In the genomic region with DNA sequence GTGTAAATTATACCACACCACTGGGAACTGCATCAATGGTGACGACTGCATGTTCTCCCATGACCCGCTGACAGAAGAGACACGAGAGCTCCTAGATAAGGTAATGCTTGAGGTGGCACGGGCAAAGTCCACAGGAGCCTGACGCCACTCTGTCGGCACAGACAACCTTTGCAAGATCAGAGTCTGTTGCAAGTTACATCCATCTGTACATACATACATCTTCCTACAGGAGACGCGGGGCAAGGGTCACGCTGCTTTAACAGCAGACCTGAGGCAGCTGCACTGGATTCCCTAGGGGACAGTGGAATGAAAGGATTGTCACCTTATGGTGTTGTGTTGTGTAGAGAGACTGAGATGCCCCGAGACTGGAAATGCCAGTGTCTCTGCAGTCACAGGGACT, we compare ENCODE assay signal across 15 mouse cellular contexts. TPM values are rescaled to one million over a fixed set of nuclear protein-coding genes. Genes with fewer than 3 reads are reported as not detected.
A peak's percentile ranks its signal among the peaks of the same experiment; 100 is the strongest.
DNase-seq lines count a peak whose midpoint lies in the region; ATAC-seq and TF ChIP-seq lines count a peak whose summit lies in the region.
"Had no signal": no experiment of that assay in that cellular context is flagged by ENCODE, and none has a peak within 500 bp of the region (broad histone marks: within the 10 kb centered on the region; RNA-seq: fewer than 3 reads in every experiment).

No protein-coding gene starts in this region.

- H3K9ac ChIP-seq in forebrain, embryonic 12.5 days, result no peak overlapping the region
- H3K9ac ChIP-seq in forebrain, postnatal 0 days, result no peak overlapping the region
- no peak overlapping the region for H3K9ac ChIP-seq in liver, embryonic 12.5 days
- no peak overlapping the region for H3K9ac ChIP-seq in liver, postnatal 0 days (replicated peaks)
- no peak overlapping the region for H3K9ac ChIP-seq in midbrain, embryonic 14.5 days (replicated peaks; ENCODE audit: low read length)
- H3K9ac ChIP-seq: hindbrain, embryonic 13.5 days; midbrain, embryonic 12.5 days had no signal

- H3K4me3 ChIP-seq in forebrain, embryonic 12.5 days (replicated peaks), result no peak overlapping the region
- H3K4me3 ChIP-seq in forebrain, postnatal 0 days (ENCODE audit: low read depth, low read length), result no peak overlapping the region
- no peak overlapping the region for H3K4me3 ChIP-seq in liver, embryonic 12.5 days
- no peak overlapping the region for H3K4me3 ChIP-seq in liver, postnatal 0 days (ENCODE audit: low read depth, low read length)
- no peak overlapping the region for H3K4me3 ChIP-seq in midbrain, embryonic 14.5 days (replicated peaks; ENCODE audit: low read depth, low read length)
- H3K4me3 ChIP-seq in midbrain, embryonic 10.5 days, result no peak overlapping the region
- H3K4me3 ChIP-seq in small intestine, adult 2 months (ENCODE audit: low read depth, low read length), result no peak overlapping the region
- H3K4me3 ChIP-seq: hindbrain, embryonic 13.5 days; midbrain, embryonic 12.5 days had no signal

- no peaks in the 10 kb centered on the region for H3K27me3 ChIP-seq in forebrain, embryonic 12.5 days
- no peaks in the 10 kb centered on the region for H3K27me3 ChIP-seq in forebrain, postnatal 0 days (ENCODE audit: insufficient read depth, low read length)
- H3K27me3 ChIP-seq in liver, embryonic 12.5 days (replicated peaks), result no peaks in the 10 kb centered on the region
- H3K27me3 ChIP-seq in liver, postnatal 0 days (ENCODE audit: insufficient read depth, low read length), result no peaks in the 10 kb centered on the region
- no peaks in the 10 kb centered on the region for H3K27me3 ChIP-seq in midbrain, embryonic 14.5 days (ENCODE audit: control insufficient read depth, insufficient read depth, low read length)
- H3K27me3 ChIP-seq in midbrain, embryonic 10.5 days (ENCODE audit: low read depth, poor library complexity, severe bottlenecking), result no peaks in the 10 kb centered on the region
- no peaks in the 10 kb centered on the region for H3K27me3 ChIP-seq in small intestine, adult 2 months (ENCODE audit: control insufficient read depth, insufficient read depth, low read length)
- H3K27me3 ChIP-seq: CH12.LX; hindbrain, embryonic 13.5 days; midbrain, embryonic 12.5 days had no signal

- no peak; the same call in 1 of the 2 replicates for TF ChIP-seq POLR2A in small intestine, adult 2 months (IDR thresholded peaks at IDR 0.05; ENCODE audit: low read depth, low read length)

- peak; percentile 41; the same call in 1 of the 2 replicates for ATAC-seq in forebrain, embryonic 12.5 days (ENCODE audit: low FRiP score)
- ATAC-seq in forebrain, postnatal 0 days, result no peak
- peak; percentile 18 for ATAC-seq in liver, embryonic 12.5 days
- ATAC-seq in liver, postnatal 0 days, result no peak
- peak; percentile 17; the same call in 1 of the 2 replicates for ATAC-seq in midbrain, embryonic 14.5 days (ENCODE audit: low FRiP score, low TSS enrichment)

- no peak for TF ChIP-seq EP300 in liver, postnatal 0 days (IDR thresholded peaks at IDR 0.05; ENCODE audit: low read depth)

- H3K4me1 ChIP-seq in forebrain, embryonic 12.5 days, result no peaks in the 10 kb centered on the region
- H3K4me1 ChIP-seq in forebrain, postnatal 0 days (ENCODE audit: insufficient read depth), result no peaks in the 10 kb centered on the region
- H3K4me1 ChIP-seq in liver, embryonic 12.5 days, result no peaks in the 10 kb centered on the region
- H3K4me1 ChIP-seq in liver, postnatal 0 days (ENCODE audit: insufficient read depth), result peaks cover 7% of the 10 kb centered on the region
- no peaks in the 10 kb centered on the region for H3K4me1 ChIP-seq in midbrain, embryonic 14.5 days (ENCODE audit: control insufficient read depth, insufficient read depth, low read length)
- H3K4me1 ChIP-seq in midbrain, embryonic 10.5 days, result no peaks in the 10 kb centered on the region
- peaks cover 25% of the 10 kb centered on the region for H3K4me1 ChIP-seq in small intestine, adult 2 months (ENCODE audit: control insufficient read depth, insufficient read depth, insufficient read length, low read length)
- H3K4me1 ChIP-seq: hindbrain, embryonic 13.5 days; midbrain, embryonic 12.5 days had no signal

- H3K27ac ChIP-seq in forebrain, embryonic 12.5 days, result no peak overlapping the region
- H3K27ac ChIP-seq in forebrain, postnatal 0 days (ENCODE audit: low read depth, low read length), result no peak overlapping the region
- peak overlapping the region; percentile 11; the same call in 1 of the 2 replicates for H3K27ac ChIP-seq in liver, embryonic 12.5 days
- no peak overlapping the region for H3K27ac ChIP-seq in liver, postnatal 0 days (ENCODE audit: low read depth)
- H3K27ac ChIP-seq in midbrain, embryonic 14.5 days (replicated peaks; ENCODE audit: low read depth, low read length), result no peak overlapping the region
- no peak overlapping the region for H3K27ac ChIP-seq in midbrain, embryonic 10.5 days (replicated peaks)
- H3K27ac ChIP-seq in small intestine, adult 2 months (ENCODE audit: insufficient read depth, low read depth, low read length), result peak overlapping the region; percentile 95
- H3K27ac ChIP-seq: hindbrain, embryonic 13.5 days; midbrain, embryonic 12.5 days had no signal

- H3K4me2 ChIP-seq in forebrain, embryonic 12.5 days, result no peak overlapping the region
- no peak overlapping the region for H3K4me2 ChIP-seq in forebrain, postnatal 0 days (ENCODE audit: low read depth)
- no peak overlapping the region for H3K4me2 ChIP-seq in liver, embryonic 12.5 days
- no peak overlapping the region for H3K4me2 ChIP-seq in liver, postnatal 0 days (ENCODE audit: low read depth, low read length)
- H3K4me2 ChIP-seq in midbrain, embryonic 14.5 days (ENCODE audit: low read length), result no peak overlapping the region
- H3K4me2 ChIP-seq: hindbrain, embryonic 13.5 days; midbrain, embryonic 12.5 days had no signal

- DNase-seq in forebrain, postnatal 0 days, result no peak
- no peak for DNase-seq in liver, postnatal 0 days
- no peak for DNase-seq in midbrain, embryonic 14.5 days
- no peak for DNase-seq in midbrain, embryonic 10.5 days (ENCODE audit: low spot score)
- no peak for DNase-seq in urinary bladder, postnatal 4 days (ENCODE audit: low spot score in 2 of 2)

- H3K36me3 ChIP-seq in forebrain, embryonic 12.5 days (replicated peaks), result peaks cover 98% of the 10 kb centered on the region
- peaks cover 94% of the 10 kb centered on the region for H3K36me3 ChIP-seq in forebrain, postnatal 0 days (ENCODE audit: insufficient read depth)
- peaks cover 100% of the 10 kb centered on the region for H3K36me3 ChIP-seq in liver, embryonic 12.5 days
- peaks cover 97% of the 10 kb centered on the region for H3K36me3 ChIP-seq in liver, postnatal 0 days (replicated peaks; ENCODE audit: insufficient read depth, low read length)
- H3K36me3 ChIP-seq in midbrain, embryonic 14.5 days (ENCODE audit: control insufficient read depth, insufficient read depth, low read length), result peaks cover 97% of the 10 kb centered on the region
- peaks cover 100% of the 10 kb centered on the region for H3K36me3 ChIP-seq in midbrain, embryonic 10.5 days
- H3K36me3 ChIP-seq in small intestine, adult 2 months (ENCODE audit: control insufficient read depth, insufficient read depth, low read length), result peaks cover 82% of the 10 kb centered on the region

- WGBS in forebrain, embryonic 12.5 days, result 92% methylated on average over 10 of the region's 10 CpGs
- 91% methylated on average over 10 of the region's 10 CpGs for WGBS in forebrain, postnatal 0 days
- WGBS in liver, embryonic 12.5 days (ENCODE audit: insufficient replicate concordance), result 90% methylated on average over 10 of the region's 10 CpGs
- 78% methylated on average over 10 of the region's 10 CpGs for WGBS in liver, postnatal 0 days (ENCODE audit: insufficient replicate concordance)
- 93% methylated on average over 10 of the region's 10 CpGs for WGBS in midbrain, embryonic 14.5 days
- 93% methylated on average over 10 of the region's 10 CpGs for WGBS in midbrain, embryonic 10.5 days
- 41% methylated on average over 10 of the region's 10 CpGs for WGBS in small intestine, adult 2 months

- no peaks in the 10 kb centered on the region for H3K9me3 ChIP-seq in forebrain, embryonic 12.5 days
- H3K9me3 ChIP-seq in forebrain, postnatal 0 days (ENCODE audit: low read length), result no peaks in the 10 kb centered on the region
- H3K9me3 ChIP-seq in liver, embryonic 12.5 days (replicated peaks), result no peaks in the 10 kb centered on the region
- no peaks in the 10 kb centered on the region for H3K9me3 ChIP-seq in liver, postnatal 0 days (ENCODE audit: low read length)
- H3K9me3 ChIP-seq in midbrain, embryonic 14.5 days (ENCODE audit: control insufficient read depth, low read length), result no peaks in the 10 kb centered on the region
- no peaks in the 10 kb centered on the region for H3K9me3 ChIP-seq in midbrain, embryonic 10.5 days (replicated peaks)
- H3K9me3 ChIP-seq: hindbrain, embryonic 13.5 days; midbrain, embryonic 12.5 days had no signal

- TF ChIP-seq CTCF in forebrain, postnatal 0 days (IDR thresholded peaks at IDR 0.05; ENCODE audit: low read depth), result no peak
- TF ChIP-seq CTCF in liver, postnatal 0 days (IDR thresholded peaks at IDR 0.05; ENCODE audit: low read depth), result no peak
- TF ChIP-seq CTCF in small intestine, adult 2 months (IDR thresholded peaks at IDR 0.05; ENCODE audit: extremely low read depth, insufficient read length, insufficient replicate concordance, low read depth, low read length), result no peak

RNA-seq across cellular contexts. Expression of a gene that starts 25.0 kb away (rescaled TPM):
- 25.5 and 27.0 TPM in 2 replicates for polyA plus RNA-seq in forebrain, embryonic 12.5 days (2016; fragmentation: Nextera tagmentation; extraction: Ambion mirVana)
- 36.7 and 57.5 TPM in 2 replicates for total RNA-seq in forebrain, postnatal 0 days (2014; rRNA removed)
- 9.4 and 11.0 TPM in 2 replicates for polyA plus RNA-seq in forebrain, postnatal 0 days (2015; fragmentation: Nextera tagmentation; extraction: Ambion mirVana)
- 14.5 and 17.6 TPM in 2 replicates for polyA plus RNA-seq in liver, embryonic 12.5 days (2016; fragmentation: Nextera tagmentation; extraction: Ambion mirVana)
- 4.7 and 5.2 TPM in 2 replicates for polyA plus RNA-seq in liver, postnatal 0 days (2015; fragmentation: Nextera tagmentation; extraction: Ambion mirVana)
- polyA plus RNA-seq in midbrain, embryonic 14.5 days (2014; fragmentation: Nextera tagmentation; extraction: Ambion mirVana), result 17.1 and 19.2 TPM in 2 replicates
- 16.9 and 17.6 TPM in 2 replicates for polyA plus RNA-seq in midbrain, embryonic 10.5 days (2016; fragmentation: Nextera tagmentation; extraction: Ambion mirVana)
- polyA plus RNA-seq in small intestine, adult 2 months (2012; rRNA removed), result 23.3 and 60.6 TPM in 2 replicates

RNA-seq across cellular contexts. Expression of a gene that starts 26.9 kb away (rescaled TPM):
- 42.4 and 53.1 TPM in 2 replicates for polyA plus RNA-seq in forebrain, embryonic 12.5 days (2016; fragmentation: Nextera tagmentation; extraction: Ambion mirVana)
- 40.1 and 61.2 TPM in 2 replicates for total RNA-seq in forebrain, postnatal 0 days (2014; rRNA removed)
- polyA plus RNA-seq in forebrain, postnatal 0 days (2015; fragmentation: Nextera tagmentation; extraction: Ambion mirVana), result 105 and 130 TPM in 2 replicates
- polyA plus RNA-seq in liver, embryonic 12.5 days (2016; fragmentation: Nextera tagmentation; extraction: Ambion mirVana), result 43.9 and 48.0 TPM in 2 replicates
- polyA plus RNA-seq in liver, postnatal 0 days (2015; fragmentation: Nextera tagmentation; extraction: Ambion mirVana), result 38.7 and 43.0 TPM in 2 replicates
- 59.6 and 84.1 TPM in 2 replicates for polyA plus RNA-seq in midbrain, embryonic 14.5 days (2014; fragmentation: Nextera tagmentation; extraction: Ambion mirVana)
- polyA plus RNA-seq in midbrain, embryonic 10.5 days (2016; fragmentation: Nextera tagmentation; extraction: Ambion mirVana), result 54.5 and 64.7 TPM in 2 replicates
- 156 and 330 TPM in 2 replicates for polyA plus RNA-seq in small intestine, adult 2 months (2012; rRNA removed)

RNA-seq across cellular contexts. Expression of a gene that starts 38.1 kb away (rescaled TPM):
- 403 and 415 TPM in 2 replicates for polyA plus RNA-seq in forebrain, embryonic 12.5 days (2016; fragmentation: Nextera tagmentation; extraction: Ambion mirVana)
- 114 and 122 TPM in 2 replicates for total RNA-seq in forebrain, postnatal 0 days (2014; rRNA removed)
- polyA plus RNA-seq in forebrain, postnatal 0 days (2015; fragmentation: Nextera tagmentation; extraction: Ambion mirVana), result 197 and 211 TPM in 2 replicates
- 182 and 187 TPM in 2 replicates for polyA plus RNA-seq in liver, embryonic 12.5 days (2016; fragmentation: Nextera tagmentation; extraction: Ambion mirVana)
- 48.3 and 51.9 TPM in 2 replicates for polyA plus RNA-seq in liver, postnatal 0 days (2015; fragmentation: Nextera tagmentation; extraction: Ambion mirVana)
- 178 and 240 TPM in 2 replicates for polyA plus RNA-seq in midbrain, embryonic 14.5 days (2014; fragmentation: Nextera tagmentation; extraction: Ambion mirVana)
- 447 and 477 TPM in 2 replicates for polyA plus RNA-seq in midbrain, embryonic 10.5 days (2016; fragmentation: Nextera tagmentation; extraction: Ambion mirVana)
- 9.8 and 15.0 TPM in 2 replicates for polyA plus RNA-seq in small intestine, adult 2 months (2012; rRNA removed)

RNA-seq across cellular contexts. Expression of a gene that starts 51.8 kb away (rescaled TPM):
- 1.8 and 2.0 TPM in 2 replicates for polyA plus RNA-seq in forebrain, embryonic 12.5 days (2016; fragmentation: Nextera tagmentation; extraction: Ambion mirVana)
- 10.1 and 10.2 TPM in 2 replicates for total RNA-seq in forebrain, postnatal 0 days (2014; rRNA removed)
- polyA plus RNA-seq in forebrain, postnatal 0 days (2015; fragmentation: Nextera tagmentation; extraction: Ambion mirVana), result 12.6 and 14.7 TPM in 2 replicates
- 0.33 and 0.36 TPM in 2 replicates for polyA plus RNA-seq in liver, embryonic 12.5 days (2016; fragmentation: Nextera tagmentation; extraction: Ambion mirVana)
- 0.07 and 0.11 TPM in 2 replicates for polyA plus RNA-seq in liver, postnatal 0 days (2015; fragmentation: Nextera tagmentation; extraction: Ambion mirVana)
- 3.7 and 4.4 TPM in 2 replicates for polyA plus RNA-seq in midbrain, embryonic 14.5 days (2014; fragmentation: Nextera tagmentation; extraction: Ambion mirVana)
- 0.32 and 0.74 TPM in 2 replicates for polyA plus RNA-seq in midbrain, embryonic 10.5 days (2016; fragmentation: Nextera tagmentation; extraction: Ambion mirVana)
- polyA plus RNA-seq in small intestine, adult 2 months (2012; rRNA removed), result 0.05 TPM in 1 of 2 replicates, not detected in the other
- total RNA-seq: adrenal gland, adult 18-20 months; gastrocnemius, adult 8-10 months; heart, adult 8-10 months had no signal
- polyA plus RNA-seq: kidney, adult 2 months had no signal

Comparison
In these comparisons a context has a peak if more than half of its experiments do, and no peak if none do; other contexts are left out.
1. ATAC-seq: peak in forebrain, embryonic 12.5 days (single experiment), liver, embryonic 12.5 days (single experiment) and midbrain, embryonic 14.5 days (single experiment); none in forebrain, postnatal 0 days (single experiment) and liver, postnatal 0 days (single experiment).
2. H3K27ac ChIP-seq: peak in liver, embryonic 12.5 days (single experiment) and small intestine, adult 2 months (single experiment); none in forebrain, embryonic 12.5 days (single experiment), forebrain, postnatal 0 days (single experiment), liver, postnatal 0 days (single experiment), midbrain, embryonic 14.5 days (single experiment) and midbrain, embryonic 10.5 days (single experiment).